Mouse (Mus musculus) small intestine, adult 2 months (tissue): Measurements from ENCODE around the gene Apmap. TPM values are rescaled to one million over a fixed set of nuclear protein-coding genes. Genes with fewer than 3 reads are reported as not detected.

Source experiments
- H3K27ac ChIP-seq: fragments of 200-500 bp; 2 replicates; pipeline ENCODE4 v1.5.1; 2012; ENCODE audit warnings: low read depth, low read length, control low read depth, inconsistent platforms; ENCODE audit not compliant: insufficient read depth
- H3K27me3 ChIP-seq: fragments of 200-500 bp; 2 replicates; pipeline ENCODE4 v1.6.1; 2012; ENCODE audit warnings: mild to moderate bottlenecking, moderate library complexity, low read length, inconsistent platforms; ENCODE audit not compliant: control insufficient read depth, insufficient read depth
- H3K36me3 ChIP-seq: fragments of 200-500 bp; 2 replicates; pipeline ENCODE4 v1.6.1; 2012; ENCODE audit warnings: mild to moderate bottlenecking, low read length, control low read depth, inconsistent platforms; ENCODE audit not compliant: control insufficient read depth, insufficient read depth
- H3K4me1 ChIP-seq: fragments of 200-500 bp; 2 replicates; pipeline ENCODE4 v1.6.1; 2012; ENCODE audit warnings: low read length, inconsistent platforms, mixed read lengths; ENCODE audit not compliant: control insufficient read depth, insufficient read depth, insufficient read length
- H3K4me3 ChIP-seq: fragments of 200-500 bp; 2 replicates; pipeline ENCODE4 v1.5.1; 2012; ENCODE audit warnings: low read depth, mild to moderate bottlenecking, control low read depth, inconsistent platforms, low read length, moderate library complexity
- CTCF ChIP-seq: fragments of 200-500 bp; IDR thresholded peaks from 2 replicates; pipeline ENCODE4 v1.5.1; 2012; ENCODE audit warnings: low read depth, mild to moderate bottlenecking, control low read depth, inconsistent platforms, low read length, moderate library complexity, mixed read lengths; ENCODE audit not compliant: insufficient replicate concordance, insufficient read length; ENCODE audit errors: extremely low read depth
- POLR2A ChIP-seq: fragments of 200-500 bp; IDR thresholded peaks from 2 replicates; pipeline ENCODE4 v1.6.1; 2012; ENCODE audit warnings: low read depth, mild to moderate bottlenecking, control low read depth, inconsistent platforms, low read length, moderate library complexity
- WGBS: fragments of 180-500 bp; shearing (Covaris S2); methylation state at CpG from one replicate; pipeline ENCODE4 v1.1.7; 2018; 5-methylcytosine and 5-hydroxymethylcytosine counted together
- polyA plus RNA-seq: library from polyadenylated mRNA; depleted of rRNA; stranded (reverse); fragments of >200 nt; gene quantifications from 2 replicates; pipeline ENCODE4 v1.2.3, GENCODE M21; 2012

Gene Apmap
- polyA plus RNA-seq, 1 experiment = 37.7 TPM

DNA sequence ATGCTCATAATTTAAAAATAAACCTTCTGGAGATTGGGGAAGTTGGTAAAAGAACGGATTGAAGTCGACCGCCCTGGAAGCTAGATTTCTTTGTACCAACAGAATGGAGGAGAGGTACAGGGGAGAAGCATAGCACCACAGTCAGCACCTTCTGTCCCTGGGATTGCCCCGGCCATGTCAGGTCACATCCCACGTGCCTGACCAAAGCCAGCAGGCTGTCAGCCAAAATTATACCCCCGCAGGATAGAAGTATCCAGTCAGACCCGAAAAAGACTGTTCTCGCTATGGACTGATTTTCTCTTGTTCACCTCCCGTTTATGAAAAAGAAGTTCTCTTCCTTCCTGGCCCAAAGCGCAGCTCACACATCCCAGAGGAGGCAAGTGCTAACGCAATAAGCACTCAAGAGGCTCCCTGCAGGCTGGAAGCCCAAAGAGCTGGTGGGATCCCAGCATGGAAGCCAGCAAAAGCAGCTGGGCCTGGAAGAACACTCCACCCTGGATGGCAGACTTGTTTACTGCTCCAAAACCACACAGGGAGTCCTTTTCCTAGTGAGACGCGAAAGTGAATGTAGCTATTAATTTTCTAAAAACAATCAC is 40.0 kb upstream of the Apmap start:
- H3K27me3 ChIP-seq = no peaks in the 10 kb centered on the region
- peaks cover 5% of the 10 kb centered on the region for H3K4me1 ChIP-seq
- WGBS = 71% methylated on average over 13 of the region's 13 CpGs
- TF ChIP-seq POLR2A = no peak
- no peak for TF ChIP-seq CTCF
- no peaks in the 10 kb centered on the region for H3K36me3 ChIP-seq
- H3K4me3 ChIP-seq = no peak overlapping the region
- H3K27ac ChIP-seq = no peak overlapping the region

DNA sequence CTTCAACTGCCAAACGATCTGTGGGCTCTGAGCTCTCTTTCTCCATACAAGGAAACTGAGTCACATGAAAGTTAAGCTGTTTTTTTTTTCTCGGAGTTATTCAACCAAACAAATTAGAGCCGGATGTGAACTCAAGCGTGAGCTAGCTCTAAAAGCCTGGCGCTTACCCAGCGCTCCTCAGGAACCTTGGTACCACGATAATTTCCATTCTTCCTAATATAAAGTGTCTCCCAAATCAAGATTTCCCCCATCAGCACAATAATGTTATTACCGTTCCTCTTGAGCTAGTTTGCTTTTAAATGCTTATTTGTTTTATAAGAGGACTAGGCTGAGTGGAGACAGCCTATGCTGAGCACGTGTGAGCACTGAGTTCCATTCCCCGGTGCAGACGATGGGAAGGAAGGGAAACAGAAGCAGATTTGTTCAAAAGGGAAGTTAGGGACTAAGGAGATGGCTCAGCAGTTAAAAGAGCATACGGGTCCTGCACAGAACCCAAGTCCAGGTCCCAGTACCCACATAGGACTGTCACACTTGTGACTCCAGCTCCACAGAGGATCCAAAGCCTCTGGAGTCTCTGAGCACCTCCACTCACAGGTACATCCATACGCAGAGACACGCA is 39.4 kb upstream of the Apmap start:
- WGBS = 77% methylated on average over 14 of the region's 14 CpGs
- TF ChIP-seq CTCF (no peak), POLR2A (no peak)
- H3K27me3 ChIP-seq = no peaks in the 10 kb centered on the region
- peaks cover 5% of the 10 kb centered on the region for H3K4me1 ChIP-seq
- no peak overlapping the region for H3K27ac ChIP-seq
- H3K4me3 ChIP-seq = no peak overlapping the region
- no peaks in the 10 kb centered on the region for H3K36me3 ChIP-seq

DNA sequence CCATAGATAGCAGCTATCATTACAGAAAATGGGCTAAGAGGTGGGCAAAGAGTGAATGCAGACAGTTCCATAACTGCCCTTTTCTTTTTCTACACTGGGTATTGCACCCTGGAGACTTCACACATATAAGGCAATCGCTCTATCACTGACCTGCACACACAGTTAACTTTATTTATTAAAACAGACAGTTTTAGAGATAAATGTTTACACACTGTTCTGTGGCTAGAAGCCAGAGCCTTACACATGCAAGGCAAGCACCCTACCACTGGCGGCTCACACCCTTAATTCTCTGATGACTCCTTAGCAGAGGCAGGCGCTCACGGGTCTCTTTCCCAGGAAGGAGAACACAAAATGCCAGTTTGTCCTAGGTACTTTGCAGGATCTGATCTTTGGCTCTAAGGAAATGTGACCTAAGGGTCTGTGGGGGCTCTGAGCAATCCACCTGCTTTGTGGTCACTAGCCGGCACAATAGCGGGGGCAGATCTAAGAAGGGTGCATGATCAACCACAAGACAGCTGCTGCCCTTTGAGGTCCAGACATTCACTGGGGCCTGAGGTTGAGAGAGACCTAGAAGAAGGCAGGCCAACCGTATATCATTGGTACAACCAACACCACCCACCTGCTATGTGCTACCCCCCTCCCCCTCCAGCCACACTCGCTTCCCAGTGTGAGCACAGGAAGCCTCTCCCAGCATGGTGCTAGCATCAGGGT is 38.2 kb upstream of the Apmap start:
- TF ChIP-seq CTCF (no peak), POLR2A (no peak)
- Histone ChIP-seq H3K27me3 (no peaks in the 10 kb centered on the region), H3K4me3 (no peak overlapping the region), H3K36me3 (no peaks in the 10 kb centered on the region), H3K4me1 (peaks cover 5% of the 10 kb centered on the region), H3K27ac (no peak overlapping the region)
- WGBS = 78% methylated on average over 8 of the region's 8 CpGs

DNA sequence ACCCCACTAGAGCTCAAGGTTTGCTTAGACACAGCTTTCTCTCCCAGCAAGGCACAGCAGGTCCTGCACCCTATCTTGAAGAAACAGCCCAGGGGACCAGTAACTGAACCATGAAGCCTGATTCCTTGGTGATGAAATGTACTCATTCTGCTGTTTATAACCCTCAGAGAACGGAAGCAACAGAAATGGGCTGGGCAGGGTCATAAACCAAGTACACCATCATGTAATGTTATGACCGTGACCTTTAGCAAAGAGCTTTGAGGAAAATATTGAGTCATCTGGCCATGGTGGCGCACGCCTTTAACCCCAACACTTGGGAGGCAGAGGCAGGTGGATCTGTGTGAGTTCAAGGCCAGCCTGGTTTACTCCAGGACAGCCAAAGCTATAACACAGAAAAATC is 36.9 kb upstream of the Apmap start:
- Histone ChIP-seq H3K4me1 (peaks cover 5% of the 10 kb centered on the region), H3K27me3 (no peaks in the 10 kb centered on the region), H3K27ac (no peak overlapping the region), H3K36me3 (no peaks in the 10 kb centered on the region), H3K4me3 (no peak overlapping the region)
- 31% methylated on average over 4 of the region's 4 CpGs for WGBS
- no peak for TF ChIP-seq CTCF
- TF ChIP-seq POLR2A = no peak

GRCm38 (mm10) chr2:150643726-150644415 is 35.5 kb upstream of the Apmap start:
- Histone ChIP-seq H3K36me3 (peaks cover 8% of the 10 kb centered on the region), H3K27ac (no peak overlapping the region), H3K4me3 (no peak overlapping the region), H3K27me3 (no peaks in the 10 kb centered on the region), H3K4me1 (peaks cover 5% of the 10 kb centered on the region)
- no peak for TF ChIP-seq CTCF
- TF ChIP-seq POLR2A = no peak
- WGBS = 88% methylated on average over 8 of the region's 8 CpGs

- Histone ChIP-seq H3K27me3 (no peaks in the 10 kb centered on the region), H3K4me1 (peaks cover 5% of the 10 kb centered on the region), H3K27ac (no peak overlapping the region), H3K4me3 (no peak overlapping the region), H3K36me3 (peaks cover 8% of the 10 kb centered on the region)
- TF ChIP-seq CTCF = no peak
- no peak for TF ChIP-seq POLR2A
- 73% methylated on average over 1 of the region's 1 CpGs for WGBS
These were observed 34.8 kb upstream of the Apmap start for GRCm38 (mm10) chr2:150643166-150643565.

- H3K36me3 ChIP-seq = peaks cover 18% of the 10 kb centered on the region
- no peak overlapping the region for H3K4me3 ChIP-seq
- H3K27ac ChIP-seq = no peak overlapping the region
- H3K27me3 ChIP-seq = no peaks in the 10 kb centered on the region
- no peak for TF ChIP-seq POLR2A
- TF ChIP-seq CTCF = no peak
- no peaks in the 10 kb centered on the region; the same call in 1 of the 2 replicates for H3K4me1 ChIP-seq
- 90% methylated on average over 2 of the region's 2 CpGs for WGBS
These were observed 30.0 kb upstream of the Apmap start for GRCm38 (mm10) chr2:150638370-150638733.
